Mouse (Mus musculus) CD8-positive naive resting alpha-beta T cell, adult 57 days (primary cell): ENCODE data around the gene Ubox5. TPM values are rescaled to one million over a fixed set of nuclear protein-coding genes. Genes with fewer than 3 reads are reported as not detected.

ENCODE experiments used
- total RNA-seq: library from RNA; stranded (reverse); gene quantifications from one replicate; pipeline ENCODE4 v1.2.4, GENCODE M21; 2023

The Ubox5 gene
- 6.5 TPM for total RNA-seq

DNA sequence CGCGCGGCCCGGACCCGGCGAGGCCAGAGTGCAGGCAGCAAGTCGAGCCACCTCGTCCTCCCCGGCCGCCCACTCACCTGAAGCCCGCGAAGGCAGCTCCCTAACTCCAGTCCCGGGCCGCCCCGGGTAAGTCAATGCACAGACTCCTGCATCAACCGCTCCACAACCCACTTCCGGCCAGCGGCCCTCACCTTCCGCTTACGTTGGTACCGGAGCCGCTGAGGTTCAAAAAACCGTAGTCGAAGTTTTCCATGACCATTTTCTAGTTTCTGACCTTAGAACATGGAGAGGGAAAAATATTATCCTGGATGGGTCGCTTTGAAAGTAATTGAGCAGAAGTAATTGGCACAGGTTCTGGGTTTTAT is at the start of gene Ubox5, which contains the start of gene Fastkd5:
Ubox5 (minus strand) TSS at position 200 of the 365 bp plus-strand sequence.
Fastkd5 (minus strand) TSS at position 189 of the 365 bp plus-strand sequence.

DNA sequence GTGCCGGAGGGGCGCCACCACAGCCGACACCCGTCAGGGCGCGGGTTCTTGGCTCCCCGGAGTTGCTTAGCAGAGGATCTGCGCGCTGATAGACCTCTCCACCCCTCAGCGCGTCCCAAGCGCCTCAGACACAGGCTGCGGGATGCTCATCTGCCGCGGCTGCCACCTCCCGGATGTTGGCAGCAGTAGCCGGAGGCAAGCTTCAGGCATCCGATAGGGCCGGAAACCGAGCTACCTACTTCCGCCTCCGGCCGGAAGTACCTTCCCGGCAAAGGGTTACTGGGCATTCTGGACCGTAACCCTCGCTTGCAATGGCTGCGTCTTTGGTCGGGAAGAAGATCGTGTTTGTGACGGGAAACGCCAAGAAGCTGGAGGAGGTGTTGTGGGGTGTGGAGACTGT is 37.7 kb upstream of the Ubox5 start, which contains the start of gene Itpa:
Itpa (plus strand) TSS at position 52 of the 400 bp plus-strand sequence.

DNA sequence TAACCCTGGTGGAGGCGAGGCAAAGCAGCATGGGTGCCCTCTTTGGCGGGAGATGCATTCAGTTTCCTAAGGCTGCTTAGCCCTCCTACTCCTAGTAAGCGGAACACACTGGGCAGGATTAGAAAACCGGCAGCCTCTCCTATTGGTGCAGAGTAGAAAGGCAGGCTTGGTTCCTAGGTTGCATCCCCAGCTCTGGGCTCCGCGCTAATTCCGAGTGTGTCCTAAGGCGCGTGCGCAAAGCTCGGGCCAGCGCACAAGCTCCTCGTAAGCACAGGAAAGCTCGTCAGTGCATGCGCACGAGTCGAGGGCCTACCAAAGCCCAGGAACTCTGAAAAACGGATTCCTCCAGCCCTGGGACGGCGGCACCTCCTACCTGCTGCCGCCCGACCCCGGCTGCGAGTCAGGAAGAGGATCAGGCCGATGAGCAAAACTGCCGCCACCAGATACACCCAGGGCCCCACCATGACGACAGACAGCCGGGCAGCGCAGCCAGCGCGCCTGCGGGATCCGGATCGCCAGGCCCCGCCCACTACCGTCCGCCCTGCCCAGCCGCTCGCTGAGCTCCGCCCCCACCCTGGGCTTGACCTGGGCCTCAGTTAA is 34.4 kb upstream of the Ubox5 start, which contains the start of gene Ddrgk1:
Ddrgk1 (minus strand) TSS at position 558 of the 600 bp plus-strand sequence.

GRCm38 (mm10) chr2:130642684-130643369 is 13.0 kb upstream of the Ubox5 start, which contains the start of gene Lzts3:
Gene Lzts3 (minus strand): TSS chr2:130642803.

DNA sequence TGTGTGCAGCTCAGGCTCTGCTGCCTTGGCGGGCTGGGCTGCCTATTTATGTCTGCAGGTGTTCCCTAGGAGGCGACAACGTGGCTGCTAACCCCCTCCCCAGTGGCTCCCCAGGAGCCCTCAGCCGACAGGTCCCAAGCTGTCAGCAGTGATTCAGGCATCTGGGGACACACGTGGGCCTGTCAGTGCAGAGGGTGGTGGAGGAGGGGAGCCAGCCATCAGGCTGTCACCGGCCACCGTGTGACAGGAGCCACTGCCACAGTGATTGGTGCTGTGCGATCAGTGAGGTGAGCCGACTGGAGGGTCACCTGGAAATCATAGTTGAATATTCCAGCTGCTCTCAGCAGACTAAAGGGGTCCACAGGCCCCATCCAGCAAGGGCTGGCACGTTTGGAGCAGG is 47.3 kb downstream of the Ubox5 start, which contains the start of gene Avp:
Avp (minus strand) TSS at position 3 of the 400 bp plus-strand sequence.

DNA sequence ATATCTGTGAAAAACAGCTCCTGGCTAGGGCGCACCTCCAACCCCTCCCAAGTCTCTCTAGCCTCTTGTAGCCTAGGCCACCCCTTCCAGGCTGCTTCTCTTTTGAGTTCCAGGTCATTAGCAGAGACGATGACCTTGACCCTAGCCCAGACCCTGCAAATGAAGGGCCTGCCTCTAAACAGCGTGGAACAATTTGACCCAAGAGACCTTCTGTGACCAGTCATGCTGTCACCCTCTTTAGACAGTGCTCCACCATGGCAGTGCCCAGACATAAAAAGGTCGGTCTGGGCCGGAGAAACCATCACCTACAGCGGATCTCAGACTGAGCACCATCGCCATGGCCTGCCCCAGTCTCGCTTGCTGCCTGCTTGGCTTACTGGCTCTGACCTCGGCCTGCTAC is 54.0 kb downstream of the Ubox5 start, which contains the start of gene Oxt:
Oxt (plus strand) TSS at position 301 of the 400 bp plus-strand sequence.

GRCm38 (mm10) chr2:130563212-130564055 is 66.4 kb downstream of the Ubox5 start, which contains the start of gene Mrps26:
Gene Mrps26 (plus strand): TSS chr2:130563742.

Other genes starting within 250 kb of the Ubox5 start
- 0.67 TPM for gene Cpxm1, start 232.5 kb downstream of the Ubox5 start, total RNA-seq
- not detected for gene Gm28372, start 224.8 kb downstream of the Ubox5 start, total RNA-seq
- gene 1700020A23Rik, start 224.8 kb downstream of the Ubox5 start, total RNA-seq, result not detected
- not detected for gene Tmem239, start 223.6 kb downstream of the Ubox5 start, total RNA-seq
- 166 TPM for gene Vps16, start 205.7 kb downstream of the Ubox5 start, total RNA-seq
- gene Pced1a, start 205.3 kb downstream of the Ubox5 start, total RNA-seq, result 25.7 TPM
- gene Ptpra, start 179.8 kb downstream of the Ubox5 start, total RNA-seq, result 118 TPM
- 57.2 TPM for gene Mrps26, start 66.3 kb downstream of the Ubox5 start, total RNA-seq
- gene Oxt, start 53.9 kb downstream of the Ubox5 start, total RNA-seq, result not detected
- not detected for gene Avp, start 47.5 kb downstream of the Ubox5 start, total RNA-seq
- 7.4 TPM for gene Fastkd5, start within 50 bp of the Ubox5 start, total RNA-seq
- gene Lzts3, start 12.8 kb upstream of the Ubox5 start, total RNA-seq, result 3.7 TPM
- 130 TPM for gene Ddrgk1, start 34.6 kb upstream of the Ubox5 start, total RNA-seq
- 16.9 TPM for gene Itpa, start 37.6 kb upstream of the Ubox5 start, total RNA-seq
- gene Slc4a11, start 67.5 kb upstream of the Ubox5 start, total RNA-seq, result 0.28 TPM